Mouse (Mus musculus): ENCODE results near the gene Bcl2l11. TPM values are rescaled to one million over a fixed set of nuclear protein-coding genes. Genes with fewer than 3 reads are reported as not detected.

Bcl2l11 gene
- polyA plus RNA-seq, 1 experiment from 2014 or later: 19.9 TPM

- no peak overlapping the region for H3K4me2 ChIP-seq (replicated peaks; ENCODE audit: low read depth, low read length)
- no peaks in the 10 kb centered on the region for H3K36me3 ChIP-seq (ENCODE audit: control insufficient read depth, insufficient read depth, low read length)
- H3K9ac ChIP-seq (replicated peaks; ENCODE audit: low read depth, low read length): no peak overlapping the region
- no peaks in the 10 kb centered on the region for H3K9me3 ChIP-seq (ENCODE audit: control insufficient read depth, low read depth, low read length)
- H3K4me1 ChIP-seq (ENCODE audit: control insufficient read depth, insufficient read depth, low read length): no peaks in the 10 kb centered on the region
- 80% methylated on average over 6 of the region's 6 CpGs for whole genome bisulfite sequencing
- no peak overlapping the region for H3K27ac ChIP-seq (ENCODE audit: low read length)
- H3K4me3 ChIP-seq (ENCODE audit: low read depth, low read length): no peak overlapping the region
- no peak for ATAC-seq (ENCODE audit: insufficient number of reproducible peaks, insufficient read depth, low FRiP score, low read depth)
- H3K27me3 ChIP-seq (ENCODE audit: control insufficient read depth, insufficient read depth, low read length): no peaks in the 10 kb centered on the region
Measured at GRCm38 (mm10) chr2:128203749-128204405, 78.0 kb downstream of the Bcl2l11 start.

- no peak overlapping the region for H3K27ac ChIP-seq (ENCODE audit: low read length)
- no peak for ATAC-seq (ENCODE audit: insufficient number of reproducible peaks, insufficient read depth, low FRiP score, low read depth)
- no peak overlapping the region for H3K4me3 ChIP-seq (ENCODE audit: low read depth, low read length)
- no peaks in the 10 kb centered on the region for H3K27me3 ChIP-seq (ENCODE audit: control insufficient read depth, insufficient read depth, low read length)
- no peak overlapping the region for H3K9ac ChIP-seq (replicated peaks; ENCODE audit: low read depth, low read length)
- WGBS: 77% methylated on average over 1 of the region's 1 CpGs
- no peak overlapping the region for H3K4me2 ChIP-seq (replicated peaks; ENCODE audit: low read depth, low read length)
- H3K4me1 ChIP-seq (ENCODE audit: control insufficient read depth, insufficient read depth, low read length): peaks cover 17% of the 10 kb centered on the region
- H3K36me3 ChIP-seq (ENCODE audit: control insufficient read depth, insufficient read depth, low read length): no peaks in the 10 kb centered on the region
- no peaks in the 10 kb centered on the region for H3K9me3 ChIP-seq (ENCODE audit: control insufficient read depth, low read depth, low read length)
Measured at GRCm38 (mm10) chr2:128208541-128208940, 82.7 kb downstream of the Bcl2l11 start.

GRCm38 (mm10) chr2:128209841-128210329 is 84.0 kb downstream of the Bcl2l11 start:
- Histone ChIP-seq H3K4me1 (ENCODE audit: control insufficient read depth, insufficient read depth, low read length) (peaks cover 17% of the 10 kb centered on the region), H3K4me2 (replicated peaks; ENCODE audit: low read depth, low read length) (no peak overlapping the region), H3K36me3 (ENCODE audit: control insufficient read depth, insufficient read depth, low read length) (no peaks in the 10 kb centered on the region), H3K4me3 (ENCODE audit: low read depth, low read length) (no peak overlapping the region), H3K27me3 (ENCODE audit: control insufficient read depth, insufficient read depth, low read length) (no peaks in the 10 kb centered on the region), H3K9me3 (ENCODE audit: control insufficient read depth, low read depth, low read length) (no peaks in the 10 kb centered on the region), H3K9ac (replicated peaks; ENCODE audit: low read depth, low read length) (no peak overlapping the region), H3K27ac (ENCODE audit: low read length) (no peak overlapping the region)
- WGBS: 68% methylated on average over 2 of the region's 2 CpGs
- no peak for ATAC-seq (ENCODE audit: insufficient number of reproducible peaks, insufficient read depth, low FRiP score, low read depth)

GRCm38 (mm10) chr2:128210376-128210775 is 84.5 kb downstream of the Bcl2l11 start:
- ATAC-seq (ENCODE audit: insufficient number of reproducible peaks, insufficient read depth, low FRiP score, low read depth): no peak

GRCm38 (mm10) chr2:128211022-128211880 is 85.4 kb downstream of the Bcl2l11 start:
- Histone ChIP-seq H3K4me1 (ENCODE audit: control insufficient read depth, insufficient read depth, low read length) (peaks cover 17% of the 10 kb centered on the region), H3K4me3 (ENCODE audit: low read depth, low read length) (no peak overlapping the region), H3K4me2 (replicated peaks; ENCODE audit: low read depth, low read length) (peak overlapping the region; percentile 28), H3K36me3 (ENCODE audit: control insufficient read depth, insufficient read depth, low read length) (no peaks in the 10 kb centered on the region), H3K9me3 (ENCODE audit: control insufficient read depth, low read depth, low read length) (no peaks in the 10 kb centered on the region), H3K27ac (ENCODE audit: low read length) (peak overlapping the region; percentile 68; the same call in 1 of the 2 replicates), H3K27me3 (ENCODE audit: control insufficient read depth, insufficient read depth, low read length) (no peaks in the 10 kb centered on the region), H3K9ac (replicated peaks; ENCODE audit: low read depth, low read length) (no peak overlapping the region)
- peak; percentile 62; the same call in 1 of the 2 replicates for ATAC-seq (ENCODE audit: insufficient number of reproducible peaks, insufficient read depth, low FRiP score, low read depth)
- 19% methylated on average over 19 of the region's 19 CpGs for WGBS

More at GRCm38 (mm10) chr2:128210376-128210775, 84.5 kb downstream of the Bcl2l11 start:
- Histone ChIP-seq H3K9me3 (ENCODE audit: control insufficient read depth, low read depth, low read length) (no peaks in the 10 kb centered on the region), H3K27me3 (ENCODE audit: control insufficient read depth, insufficient read depth, low read length) (no peaks in the 10 kb centered on the region), H3K4me3 (ENCODE audit: low read depth, low read length) (no peak overlapping the region), H3K4me2 (replicated peaks; ENCODE audit: low read depth, low read length) (no peak overlapping the region), H3K27ac (ENCODE audit: low read length) (no peak overlapping the region; the same call in 1 of the 2 replicates), H3K4me1 (ENCODE audit: control insufficient read depth, insufficient read depth, low read length) (peaks cover 17% of the 10 kb centered on the region), H3K9ac (replicated peaks; ENCODE audit: low read depth, low read length) (no peak overlapping the region), H3K36me3 (ENCODE audit: control insufficient read depth, insufficient read depth, low read length) (no peaks in the 10 kb centered on the region)
- 27% methylated on average over 9 of the region's 9 CpGs for WGBS

- no peak for ATAC-seq (ENCODE audit: insufficient number of reproducible peaks, insufficient read depth, low FRiP score, low read depth)
- no peak overlapping the region for H3K4me3 ChIP-seq (ENCODE audit: low read depth, low read length)
- no peak overlapping the region for H3K4me2 ChIP-seq (replicated peaks; ENCODE audit: low read depth, low read length)
- peaks cover 17% of the 10 kb centered on the region for H3K4me1 ChIP-seq (ENCODE audit: control insufficient read depth, insufficient read depth, low read length)
- H3K9me3 ChIP-seq (ENCODE audit: control insufficient read depth, low read depth, low read length): no peaks in the 10 kb centered on the region
- no peak overlapping the region for H3K27ac ChIP-seq (ENCODE audit: low read length)
- no peaks in the 10 kb centered on the region for H3K36me3 ChIP-seq (ENCODE audit: control insufficient read depth, insufficient read depth, low read length)
- no peak overlapping the region for H3K9ac ChIP-seq (replicated peaks; ENCODE audit: low read depth, low read length)
- 50% methylated on average over 8 of the region's 8 CpGs for WGBS
- H3K27me3 ChIP-seq (ENCODE audit: control insufficient read depth, insufficient read depth, low read length): no peaks in the 10 kb centered on the region
Measured at GRCm38 (mm10) chr2:128211881-128212209, 86.0 kb downstream of the Bcl2l11 start.
